Mouse (Mus musculus) cerebellum, adult 2 months (tissue): Measurements from ENCODE around the gene Pid1.

Experiments used
- CTCF ChIP-seq: fragments of 200-500 bp; IDR thresholded peaks from 2 replicates; pipeline ENCODE4 v1.5.1; 2011; ENCODE audit warnings: low read depth, mild to moderate bottlenecking, control low read depth, low read length, moderate library complexity, borderline replicate concordance; ENCODE audit not compliant: insufficient read depth
- POLR2A ChIP-seq: fragments of 200-500 bp; IDR thresholded peaks from 2 replicates; pipeline ENCODE4 v1.6.1; 2011; ENCODE audit warnings: low read length, control low read depth, borderline replicate concordance; ENCODE audit not compliant: insufficient read depth

GRCm38 (mm10) chr1:84408873-84409272, 44.9 kb upstream of the Pid1 start:
- TF ChIP-seq CTCF, result no peak
- no peak for TF ChIP-seq POLR2A
